Mouse (Mus musculus) kidney, postnatal 36 days (tissue): ENCODE results near the gene Sorl1.
A peak's percentile ranks its signal among the peaks of the same experiment; 100 is the strongest.

Experiments used
- DNase-seq, 2 experiments: peaks; one replicate each; pipeline ENCODE4 v3.0.0; 2021 to 2022; ENCODE audit warnings: mixed read lengths in 2 of 2

Gene Sorl1

GRCm38 (mm10) chr9:42121631-42122354, 2.3 kb downstream of the Sorl1 start:
- DNase-seq = no peak

- DNase-seq = no peak
Observed at GRCm38 (mm10) chr9:42116418-42117056, 7.6 kb downstream of the Sorl1 start.

GRCm38 (mm10) chr9:42115078-42115477, 9.0 kb downstream of the Sorl1 start:
- no peak for DNase-seq

- no peak for DNase-seq
Observed at GRCm38 (mm10) chr9:42113316-42113715, 10.8 kb downstream of the Sorl1 start.

- DNase-seq = no peak
Observed at GRCm38 (mm10) chr9:42112691-42113090, 11.4 kb downstream of the Sorl1 start.

- no peak for DNase-seq
Observed at GRCm38 (mm10) chr9:42111256-42111655, 12.8 kb downstream of the Sorl1 start.

- DNase-seq = peak; percentile 91 to 93
Observed at GRCm38 (mm10) chr9:42109837-42110451, 14.2 kb downstream of the Sorl1 start.

- DNase-seq = no peak
Observed at GRCm38 (mm10) chr9:42109131-42109530, 15.0 kb downstream of the Sorl1 start.

GRCm38 (mm10) chr9:42108369-42108951, 15.6 kb downstream of the Sorl1 start:
- peak; percentile 79 to 81 for DNase-seq

GRCm38 (mm10) chr9:42107062-42107461, 17.0 kb downstream of the Sorl1 start:
- no peak for DNase-seq

- DNase-seq = no peak
Observed at GRCm38 (mm10) chr9:42106305-42106704, 17.8 kb downstream of the Sorl1 start.

GRCm38 (mm10) chr9:42103546-42103945, 20.6 kb downstream of the Sorl1 start:
- no peak for DNase-seq

GRCm38 (mm10) chr9:42102013-42102412, 22.1 kb downstream of the Sorl1 start:
- DNase-seq = no peak

- DNase-seq = no peak
Observed at GRCm38 (mm10) chr9:42101266-42101665, 22.8 kb downstream of the Sorl1 start.

- no peak for DNase-seq
Observed at GRCm38 (mm10) chr9:42100618-42101210, 23.4 kb downstream of the Sorl1 start.

- DNase-seq = peak in 1 of 2 experiments; percentile 48
Observed at GRCm38 (mm10) chr9:42098474-42099121, 25.5 kb downstream of the Sorl1 start.

GRCm38 (mm10) chr9:42097731-42098473, 26.2 kb downstream of the Sorl1 start:
- DNase-seq = peak in 1 of 2 experiments; percentile 38

- DNase-seq = no peak
Observed at GRCm38 (mm10) chr9:42097006-42097730, 26.9 kb downstream of the Sorl1 start.

GRCm38 (mm10) chr9:42094752-42095151, 29.3 kb downstream of the Sorl1 start:
- peak; percentile 59 to 62 for DNase-seq

GRCm38 (mm10) chr9:42094028-42094551, 30.0 kb downstream of the Sorl1 start:
- no peak for DNase-seq

GRCm38 (mm10) chr9:42092749-42093148, 31.3 kb downstream of the Sorl1 start:
- DNase-seq = no peak
